Mouse (Mus musculus) embryonic facial prominence, embryonic 14.5 days (tissue): ENCODE results near the gene Brd3. TPM values are rescaled to one million over a fixed set of nuclear protein-coding genes. Genes with fewer than 3 reads are reported as not detected.
A peak's percentile ranks its signal among the peaks of the same experiment; 100 is the strongest.

Experiments
- ATAC-seq: fragments of 200-750 bp; cut with Nextera tagmentation; 2 replicates; pipeline ENCODE4 v1.8.0; 2017; ENCODE audit warnings: low read depth, moderate number of reproducible peaks, moderate TSS enrichment
- DNase-seq: peaks from one replicate; pipeline ENCODE4 v3.0.0-alpha.2; 2015; ENCODE audit warnings: low spot score
- H3K27ac ChIP-seq: fragments of 300-500 bp; sonication (generic); replicated peaks from 2 replicates; pipeline ENCODE4 v1.5.1; 2014; ENCODE audit warnings: low read depth, mild to moderate bottlenecking, low read length, moderate library complexity
- H3K27me3 ChIP-seq: fragments of 300-500 bp; sonication (generic); replicated peaks from 2 replicates; pipeline ENCODE4 v1.6.1; 2014; ENCODE audit warnings: low read length; ENCODE audit not compliant: control insufficient read depth, insufficient read depth
- H3K36me3 ChIP-seq: fragments of 300-500 bp; sonication (generic); 2 replicates; pipeline ENCODE4 v1.6.1; 2014; ENCODE audit warnings: low read length, mixed read lengths; ENCODE audit not compliant: control insufficient read depth, insufficient read depth
- H3K4me1 ChIP-seq: fragments of 300-500 bp; sonication (generic); 2 replicates; pipeline ENCODE4 v1.6.1; 2014; ENCODE audit warnings: antibody characterized with exemption, low read length; ENCODE audit not compliant: control insufficient read depth, insufficient read depth
- H3K4me2 ChIP-seq: fragments of 300-500 bp; sonication (generic); 2 replicates; pipeline ENCODE4 v1.6.1; 2014; ENCODE audit warnings: low read depth, mild to moderate bottlenecking, low read length, moderate library complexity, mixed read lengths
- H3K4me3 ChIP-seq: fragments of 300-500 bp; sonication (generic); 2 replicates; pipeline ENCODE4 v1.5.1; 2014; ENCODE audit warnings: low read depth, mild to moderate bottlenecking, low read length
- H3K9ac ChIP-seq: fragments of 300-500 bp; sonication (generic); 2 replicates; pipeline ENCODE4 v1.6.1; 2014; ENCODE audit warnings: low read depth, mild to moderate bottlenecking, low read length, moderate library complexity, mixed read lengths
- H3K9me3 ChIP-seq: fragments of 300-500 bp; sonication (generic); 2 replicates; pipeline ENCODE4 v1.6.1; 2016; ENCODE audit warnings: low read length; ENCODE audit not compliant: control insufficient read depth
- WGBS: fragments of 180-500 bp; shearing (Covaris S2); extraction: QIAGEN DNeasy Blood & Tissue Kit; methylation state at CpG from one replicate; pipeline ENCODE4 v1.1.7; 2014; 5-methylcytosine and 5-hydroxymethylcytosine counted together
- polyA plus RNA-seq: library from polyadenylated mRNA; unstranded; fragments of >200 nt; fragmentation: Nextera tagmentation; extraction: Ambion mirVana; gene quantifications from 2 replicates; pipeline ENCODE4 v1.2.1, GENCODE M21; 2014

Gene Brd3
- polyA plus RNA-seq, 1 experiment from 2014 or later, result 131 TPM

GRCm38 (mm10) chr2:27450226-27450625 lies 57.2 kb downstream of the Brd3 start:
- no peaks in the 10 kb centered on the region for H3K27me3 ChIP-seq
- H3K9ac ChIP-seq, result no peak overlapping the region
- ATAC-seq, result no peak
- H3K9me3 ChIP-seq, result no peaks in the 10 kb centered on the region
- peaks cover 98% of the 10 kb centered on the region for H3K36me3 ChIP-seq
- H3K4me3 ChIP-seq, result no peak overlapping the region
- DNase-seq, result no peak
- H3K27ac ChIP-seq, result no peak overlapping the region
- no peaks in the 10 kb centered on the region for H3K4me1 ChIP-seq
- WGBS, result 83% methylated on average over 14 of the region's 14 CpGs
- H3K4me2 ChIP-seq, result no peak overlapping the region

- H3K4me3 ChIP-seq, result no peak overlapping the region
- no peak overlapping the region for H3K4me2 ChIP-seq
- peaks cover 85% of the 10 kb centered on the region for H3K36me3 ChIP-seq
- peaks cover 7% of the 10 kb centered on the region for H3K4me1 ChIP-seq
- H3K9ac ChIP-seq, result no peak overlapping the region
- no peak overlapping the region for H3K27ac ChIP-seq
- ATAC-seq (no peak), DNase-seq (no peak)
- no peaks in the 10 kb centered on the region for H3K27me3 ChIP-seq
- WGBS, result 85% methylated on average over 5 of the region's 5 CpGs
- H3K9me3 ChIP-seq, result no peaks in the 10 kb centered on the region
Measured at GRCm38 (mm10) chr2:27447782-27448181, 59.7 kb downstream of the Brd3 start.

DNA sequence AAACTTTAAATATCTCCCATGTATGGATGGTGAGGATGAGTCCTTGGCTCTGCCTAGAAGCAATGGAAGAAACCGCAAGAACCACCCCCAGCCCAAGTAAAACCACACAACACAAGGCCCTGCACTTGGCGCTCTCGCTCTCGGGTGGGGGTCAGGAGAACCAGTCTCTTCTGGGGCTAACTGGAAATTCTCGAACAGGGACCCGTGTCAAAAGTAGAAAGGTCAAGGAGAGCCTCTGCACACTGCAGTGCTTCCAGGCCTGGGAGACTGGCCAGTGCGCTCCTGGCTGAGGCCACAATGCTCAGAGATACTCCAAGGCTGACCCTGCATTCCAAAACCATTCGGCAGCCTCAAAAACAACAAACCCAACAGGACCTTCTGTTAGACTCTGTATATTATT lies 60.6 kb downstream of the Brd3 start:
- no peaks in the 10 kb centered on the region for H3K9me3 ChIP-seq
- no peak overlapping the region for H3K27ac ChIP-seq
- WGBS, result 91% methylated on average over 8 of the region's 8 CpGs
- no peak for ATAC-seq
- H3K9ac ChIP-seq, result no peak overlapping the region
- H3K4me1 ChIP-seq, result peaks cover 9% of the 10 kb centered on the region
- H3K36me3 ChIP-seq, result peaks cover 75% of the 10 kb centered on the region
- DNase-seq, result no peak
- H3K4me3 ChIP-seq, result no peak overlapping the region
- no peaks in the 10 kb centered on the region for H3K27me3 ChIP-seq
- no peak overlapping the region for H3K4me2 ChIP-seq

- DNase-seq, result no peak
- H3K4me1 ChIP-seq, result peaks cover 9% of the 10 kb centered on the region
- 90% methylated on average over 3 of the region's 3 CpGs for WGBS
Measured at GRCm38 (mm10) chr2:27445910-27446309, 61.6 kb downstream of the Brd3 start.

GRCm38 (mm10) chr2:27443450-27443708 lies 64.1 kb downstream of the Brd3 start:
- no peak for DNase-seq
- Histone ChIP-seq H3K27me3 (no peaks in the 10 kb centered on the region), H3K4me2 (peak overlapping the region; percentile 78), H3K9ac (peak overlapping the region; percentile 81), H3K4me3 (peak overlapping the region; percentile 77), H3K4me1 (peaks cover 9% of the 10 kb centered on the region), H3K9me3 (no peaks in the 10 kb centered on the region), H3K36me3 (peaks cover 41% of the 10 kb centered on the region), H3K27ac (no peak overlapping the region)
- ATAC-seq, result no peak
- 75% methylated on average over 5 of the region's 5 CpGs for WGBS

More at GRCm38 (mm10) chr2:27445910-27446309, 61.6 kb downstream of the Brd3 start:
- no peak overlapping the region for H3K4me3 ChIP-seq
- no peaks in the 10 kb centered on the region for H3K9me3 ChIP-seq
- no peaks in the 10 kb centered on the region for H3K27me3 ChIP-seq
- H3K36me3 ChIP-seq, result peaks cover 66% of the 10 kb centered on the region
- H3K27ac ChIP-seq, result no peak overlapping the region
- no peak overlapping the region for H3K4me2 ChIP-seq
- no peak overlapping the region for H3K9ac ChIP-seq
- no peak for ATAC-seq

GRCm38 (mm10) chr2:27442708-27443449 lies 64.6 kb downstream of the Brd3 start:
- Histone ChIP-seq H3K9ac (peak overlapping the region; percentile 81), H3K4me1 (peaks cover 9% of the 10 kb centered on the region), H3K9me3 (no peaks in the 10 kb centered on the region), H3K36me3 (peaks cover 36% of the 10 kb centered on the region), H3K4me2 (peak overlapping the region; percentile 78), H3K27ac (peak overlapping the region; percentile 68), H3K4me3 (peak overlapping the region; percentile 77), H3K27me3 (no peaks in the 10 kb centered on the region)
- ATAC-seq (peak; percentile 34), DNase-seq (no peak)
- WGBS, result 31% methylated on average over 20 of the region's 20 CpGs

DNA sequence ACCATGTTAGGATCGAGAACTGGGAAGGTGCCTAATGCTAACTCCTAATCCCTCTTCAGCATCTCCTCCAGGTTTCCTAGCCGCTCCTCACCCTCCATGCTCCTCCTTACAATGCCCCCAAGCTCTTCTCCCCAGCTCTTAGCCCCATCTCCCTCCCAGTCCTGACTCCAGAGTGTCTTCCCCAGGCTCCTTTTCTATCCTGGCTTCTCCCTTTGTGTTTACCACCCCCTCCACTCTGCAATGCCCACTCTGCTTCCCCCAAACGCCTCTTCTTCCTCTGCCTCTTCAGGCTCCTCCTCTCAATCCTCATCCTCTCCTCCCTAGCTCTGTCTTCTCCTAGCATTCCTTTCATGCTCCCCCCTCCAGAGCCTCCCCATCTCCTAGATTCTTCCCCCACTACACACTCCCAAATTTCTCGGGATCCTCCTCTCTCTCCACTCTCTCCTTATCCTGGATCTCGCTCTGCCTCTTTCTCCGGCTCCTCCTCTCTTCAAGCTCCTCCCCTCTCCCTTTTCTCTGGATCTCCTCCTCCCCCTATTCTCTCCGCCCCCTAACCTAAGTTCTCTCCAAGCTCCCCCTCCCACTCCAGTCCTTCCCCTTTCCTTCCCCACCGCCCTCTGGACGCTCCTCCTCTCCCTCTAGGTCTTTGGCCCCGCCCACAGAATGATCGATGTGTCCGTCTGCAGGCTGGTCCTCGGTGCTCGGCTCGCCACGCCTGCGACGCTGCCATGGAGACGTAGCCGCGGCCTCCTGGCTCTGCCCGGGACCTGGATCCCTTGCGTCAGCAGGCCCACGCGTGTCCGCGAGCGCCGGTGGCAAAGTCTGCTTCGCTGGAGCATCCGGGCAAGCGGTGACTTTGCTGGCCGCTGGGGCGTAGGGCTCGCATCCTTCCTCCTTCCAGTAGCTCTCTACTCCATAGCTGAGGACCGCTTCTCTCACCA lies 65.4 kb downstream of the Brd3 start, which contains the start of gene Brd3os:
Gene Brd3os (plus strand): TSS at position 558 of the 941 bp plus-strand sequence.
- H3K9ac ChIP-seq, result peak within 1 kb of the TSS; percentile 81
- H3K9me3 ChIP-seq, result no peaks in the 10 kb centered on the region
- peak within 1 kb of the TSS; percentile 77 for H3K4me3 ChIP-seq
- ATAC-seq (peak; percentile 93), DNase-seq (peak; percentile 100)
- peak within 1 kb of the TSS; percentile 78 for H3K4me2 ChIP-seq
- peak within 1 kb of the TSS; percentile 80 for H3K27ac ChIP-seq
- peaks cover 9% of the 10 kb centered on the region for H3K4me1 ChIP-seq
- WGBS, result 2% methylated on average over 35 of the region's 36 CpGs
- peaks cover 28% of the 10 kb centered on the region for H3K36me3 ChIP-seq
- no peaks in the 10 kb centered on the region for H3K27me3 ChIP-seq

DNA sequence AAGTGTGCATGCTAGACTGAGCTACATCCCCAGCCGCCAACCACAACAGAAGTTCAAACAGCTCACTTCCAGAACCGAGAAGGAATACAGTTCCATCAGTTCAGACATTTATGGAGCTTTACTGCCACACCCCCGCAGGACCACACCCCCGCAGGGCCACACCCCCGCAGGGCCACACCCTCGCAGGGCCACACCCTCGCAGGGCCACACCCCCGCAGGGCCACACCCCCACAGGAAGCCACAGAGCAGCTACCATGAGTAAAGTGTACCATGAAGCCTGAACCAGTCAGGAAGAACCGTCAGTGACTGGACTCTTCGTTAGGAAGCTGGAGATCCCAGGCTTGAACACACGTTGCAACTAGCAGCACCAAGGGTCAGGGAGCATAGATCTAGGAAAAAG lies 69.2 kb downstream of the Brd3 start:
- Histone ChIP-seq H3K9me3 (no peaks in the 10 kb centered on the region), H3K36me3 (no peaks in the 10 kb centered on the region), H3K27me3 (no peaks in the 10 kb centered on the region), H3K4me2 (no peak overlapping the region), H3K27ac (no peak overlapping the region), H3K4me3 (no peak overlapping the region), H3K4me1 (peaks cover 7% of the 10 kb centered on the region), H3K9ac (no peak overlapping the region)
- DNase-seq, result no peak
- 14% methylated on average over 11 of the region's 11 CpGs for WGBS
- no peak for ATAC-seq
